Mouse (Mus musculus): Measurements from ENCODE around the gene Kif11. TPM values are rescaled to one million over a fixed set of nuclear protein-coding genes. Genes with fewer than 3 reads are reported as not detected.

Gene Kif11
- total RNA-seq, 4 experiments from 2014 or later = 0.12 to 0.22 (median 0.15) TPM

GRCm38 (mm10) chr19:37442524-37443286 is 66.5 kb downstream of the Kif11 start:
- no peak for DNase-seq (ENCODE audit: low spot score in 2 of 2)

- no peak for DNase-seq (ENCODE audit: low spot score in 2 of 2)
Observed at GRCm38 (mm10) chr19:37443631-37444140, 67.5 kb downstream of the Kif11 start.

- DNase-seq (ENCODE audit: low spot score in 2 of 2) = no peak
Observed at GRCm38 (mm10) chr19:37448212-37448611, 72.0 kb downstream of the Kif11 start.

- DNase-seq (ENCODE audit: low spot score in 2 of 2) = no peak
Observed at GRCm38 (mm10) chr19:37449246-37449645, 73.0 kb downstream of the Kif11 start.

DNA sequence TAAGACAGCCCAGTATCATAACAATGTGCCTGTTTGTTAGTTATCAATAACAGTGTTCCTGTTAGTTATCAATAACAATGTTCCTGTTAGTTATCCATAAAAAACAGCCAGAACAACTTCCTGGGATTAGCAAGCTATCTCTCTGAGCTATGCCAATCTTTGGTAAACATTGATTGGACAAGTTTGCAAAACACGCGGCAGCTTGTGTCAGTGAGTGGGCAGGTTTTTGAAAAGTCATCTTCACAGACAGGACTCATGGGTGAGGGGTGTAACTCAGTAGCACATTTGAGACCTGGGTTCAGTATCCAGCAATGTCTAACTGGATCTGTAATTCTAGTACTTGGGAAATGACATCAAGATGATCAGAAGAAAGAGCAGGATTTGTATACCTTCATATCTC is 79.3 kb downstream of the Kif11 start:
- no peak for DNase-seq (ENCODE audit: low spot score in 2 of 2)

DNA sequence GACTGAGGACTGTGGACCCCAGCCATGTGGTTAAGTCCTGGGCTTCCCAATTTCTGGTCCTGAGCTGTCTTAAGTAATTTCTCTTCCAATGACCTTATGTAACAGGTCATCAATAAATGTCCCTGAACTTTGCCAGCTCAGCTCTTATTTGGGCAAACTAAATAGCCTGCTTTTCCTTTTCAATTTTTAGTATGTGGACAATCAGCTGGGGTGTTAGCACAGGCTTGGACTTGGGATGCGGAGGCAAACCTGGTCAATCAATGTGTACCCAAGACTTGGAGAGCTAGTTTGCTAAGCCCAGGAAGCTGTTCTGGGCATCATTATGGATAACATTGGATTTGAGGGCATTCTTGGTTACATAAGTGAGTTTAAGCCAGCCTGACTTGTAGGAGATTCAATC is 79.8 kb downstream of the Kif11 start:
- no peak for DNase-seq (ENCODE audit: low spot score in 2 of 2)

- DNase-seq (ENCODE audit: low spot score in 2 of 2) = no peak
Observed at GRCm38 (mm10) chr19:37458013-37458412, 81.8 kb downstream of the Kif11 start.

DNA sequence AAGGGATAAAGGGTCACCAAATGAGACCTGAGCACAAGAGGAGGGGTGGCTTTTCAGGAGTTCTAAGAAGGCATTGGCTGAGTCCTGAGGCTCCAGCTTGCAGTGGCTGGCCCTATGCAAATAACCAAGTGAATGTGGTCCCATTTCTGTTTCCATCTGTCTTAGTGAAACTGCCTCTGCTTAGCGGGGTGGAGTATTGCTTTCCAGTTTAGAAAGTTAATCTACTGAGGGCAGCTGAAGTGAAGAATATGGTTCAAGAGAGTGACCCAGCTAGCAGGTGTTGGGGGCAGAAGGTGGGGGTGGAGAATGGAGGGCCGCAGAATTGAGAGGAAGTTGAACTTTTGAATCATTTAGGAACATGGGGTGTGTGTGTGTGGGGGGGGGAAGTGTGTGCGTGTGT is 90.2 kb downstream of the Kif11 start:
- DNase-seq (ENCODE audit: low spot score in 2 of 2) = no peak

DNA sequence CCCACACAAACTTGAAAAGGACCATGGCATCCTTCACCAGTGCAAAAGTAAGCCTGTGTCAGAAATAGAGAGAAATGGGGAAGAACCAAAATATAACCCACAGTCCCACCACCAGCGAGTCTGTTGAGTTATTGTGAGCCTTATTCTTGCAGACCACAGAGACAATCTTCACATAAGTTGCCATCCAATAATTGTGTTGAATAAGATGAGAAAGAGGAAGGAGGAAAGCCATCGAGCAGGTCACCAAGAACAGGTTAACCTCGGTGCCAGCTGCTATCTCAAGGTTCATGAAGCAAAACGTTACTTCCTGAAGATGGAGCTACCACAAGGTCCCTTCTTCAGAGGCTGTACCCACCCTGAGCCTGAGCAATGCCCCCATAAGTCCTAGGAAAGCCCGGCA is 90.8 kb downstream of the Kif11 start:
- DNase-seq (ENCODE audit: low spot score in 2 of 2) = no peak

GRCm38 (mm10) chr19:37468841-37469566 is 92.8 kb downstream of the Kif11 start:
- no peak for DNase-seq (ENCODE audit: low spot score in 2 of 2)

Other genes with a start within 250 kb of the Kif11 start
- 10 to 100 TPM; 78.2 to 92.8 (median 84.4) TPM for gene March5, start 168.9 kb upstream of the Kif11 start, total RNA-seq (2022)
- gene Cpeb3, start 167.8 kb upstream of the Kif11 start, total RNA-seq (2022) = 10 to 100 TPM; 59.4 to 62.5 (median 61.2) TPM
- gene Ide, start 38.6 kb upstream of the Kif11 start, total RNA-seq (2022) = 100 to 1,000 TPM; 104 to 119 (median 107) TPM
- 1 to 10 TPM in 3 of 4 experiments, under 1 TPM in 1; 0.92 to 1.4 (median 1.1) TPM for gene Hhex, start 58.4 kb downstream of the Kif11 start, total RNA-seq (2022)
- 10 to 100 TPM; 53.9 to 59.3 (median 55.6) TPM for gene Exoc6, start 174.0 kb downstream of the Kif11 start, total RNA-seq (2022)